Mouse (Mus musculus) E14TG2a.4 (cell line): ENCODE measurements around the gene Kcnn4.

Experiments used
- H3K27me3 ChIP-seq: 2 replicates; pipeline ENCODE4 v1.6.1; 2014; ENCODE audit warnings: low read length, control low read depth; ENCODE audit not compliant: insufficient read depth
- H3K36me3 ChIP-seq: 2 replicates; pipeline ENCODE4 v1.6.1; 2014; ENCODE audit warnings: low read length, control low read depth; ENCODE audit not compliant: insufficient read depth
- H3K4me1 ChIP-seq: replicated peaks from 2 replicates; pipeline ENCODE4 v1.6.1; 2014; ENCODE audit warnings: low read depth, low read length, control low read depth
- H3K4me3 ChIP-seq: replicated peaks from 2 replicates; pipeline ENCODE4 v1.5.1; 2014; ENCODE audit warnings: mild to moderate bottlenecking, low read length
- H3K9me3 ChIP-seq: 2 replicates; pipeline ENCODE4 v1.6.1; 2014; ENCODE audit warnings: low read length, control low read depth
- CTCF ChIP-seq: conservative IDR thresholded peaks from 2 replicates; pipeline ENCODE4 v1.5.1; 2014; ENCODE audit warnings: low read length
- NANOG ChIP-seq: IDR thresholded peaks from 2 replicates; pipeline ENCODE4 v1.6.1; 2014; ENCODE audit warnings: borderline replicate concordance, low read length, mixed read lengths
- POU5F1 ChIP-seq: IDR thresholded peaks from 2 replicates; pipeline ENCODE4 v1.6.1; 2014; ENCODE audit warnings: low read length, borderline replicate concordance

The Kcnn4 gene

DNA sequence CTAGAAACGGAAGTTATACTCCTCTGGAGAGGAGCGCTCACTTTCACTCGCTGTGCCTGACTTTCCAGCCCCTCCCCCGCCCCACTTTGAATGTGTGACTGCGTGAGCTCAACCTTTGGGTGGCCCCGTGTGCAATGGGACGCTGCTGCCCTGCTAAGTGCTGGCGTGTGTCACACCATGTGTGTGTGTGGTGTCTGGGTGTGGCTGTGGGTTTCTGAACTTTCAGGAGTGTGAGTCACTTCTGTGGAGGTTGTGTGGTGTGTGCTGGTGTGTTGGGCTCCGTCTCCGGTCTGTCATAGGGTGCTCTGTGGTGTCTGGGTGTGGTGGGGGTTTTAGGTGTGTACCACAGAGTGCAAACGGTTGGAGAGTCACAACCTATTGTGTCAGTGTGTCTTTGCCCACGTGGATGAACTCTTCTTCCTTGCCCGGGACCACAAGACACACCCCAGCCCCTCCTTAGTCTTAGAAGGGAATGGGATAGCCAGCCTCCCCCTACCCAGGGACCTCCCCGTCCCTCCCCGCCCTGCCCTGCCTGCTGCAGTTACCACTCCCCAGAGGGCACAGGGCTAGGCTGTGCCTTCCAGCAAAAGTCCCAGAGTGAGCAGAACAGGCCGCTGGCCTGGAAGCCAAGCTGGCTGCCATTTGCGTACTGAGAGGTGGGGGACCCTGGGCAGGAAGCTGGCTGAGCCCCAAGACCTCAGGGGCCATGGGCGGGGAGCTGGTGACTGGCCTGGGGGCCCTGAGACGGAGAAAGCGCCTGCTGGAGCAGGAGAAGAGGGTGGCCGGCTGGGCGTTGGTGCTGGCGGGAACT lies at the start of gene Kcnn4:
Kcnn4 (plus strand) TSS at position 533 of the 811 bp plus-strand sequence.
- peaks cover 42% of the 10 kb centered on the region for H3K4me1 ChIP-seq
- TF ChIP-seq NANOG (no peak), CTCF (no peak), POU5F1 (no peak)

DNA sequence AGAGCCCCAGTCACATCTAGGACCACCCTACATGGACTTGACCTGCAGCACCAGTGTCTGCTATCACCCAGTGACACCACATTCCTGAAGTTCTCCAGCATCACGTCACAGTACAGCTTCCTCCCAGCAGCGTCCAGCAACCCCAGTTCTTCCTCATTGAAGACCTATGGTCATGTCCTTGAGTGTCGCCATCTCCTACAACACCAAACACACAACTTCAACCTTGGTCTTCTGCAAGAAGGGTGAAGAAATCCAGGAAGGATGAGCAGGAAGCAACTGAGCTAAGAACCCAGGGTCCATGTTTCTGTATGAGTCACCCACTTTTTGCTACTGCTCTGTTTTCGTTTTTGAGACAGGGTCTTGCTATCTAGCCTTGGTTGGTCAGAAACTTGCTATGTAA lies 47.5 kb upstream of the Kcnn4 start:
- H3K36me3 ChIP-seq, result no peaks in the 10 kb centered on the region
- TF ChIP-seq CTCF (no peak), NANOG (no peak), POU5F1 (no peak)
- H3K9me3 ChIP-seq, result peaks cover 5% of the 10 kb centered on the region; the same call in 1 of the 2 replicates
- peaks cover 15% of the 10 kb centered on the region for H3K27me3 ChIP-seq
- peaks cover 8% of the 10 kb centered on the region for H3K4me1 ChIP-seq
- no peak overlapping the region for H3K4me3 ChIP-seq

More for the DNA sequence above, at the start of gene Kcnn4:
- H3K4me3 ChIP-seq, result peak within 1 kb of the TSS; percentile 74
- no peaks in the 10 kb centered on the region for H3K36me3 ChIP-seq
- H3K9me3 ChIP-seq, result no peaks in the 10 kb centered on the region
- peaks cover 57% of the 10 kb centered on the region for H3K27me3 ChIP-seq

GRCm38 (mm10) chr7:24325197-24325596 lies 44.9 kb upstream of the Kcnn4 start:
- peaks cover 8% of the 10 kb centered on the region for H3K4me1 ChIP-seq
- peaks cover 21% of the 10 kb centered on the region for H3K27me3 ChIP-seq
- H3K4me3 ChIP-seq, result peak overlapping the region; percentile 63; the same call in 1 of the 2 replicates
- no peaks in the 10 kb centered on the region for H3K36me3 ChIP-seq
- H3K9me3 ChIP-seq, result peaks cover 5% of the 10 kb centered on the region; the same call in 1 of the 2 replicates
- TF ChIP-seq NANOG, result no peak
- no peak for TF ChIP-seq POU5F1
- TF ChIP-seq CTCF, result no peak

DNA sequence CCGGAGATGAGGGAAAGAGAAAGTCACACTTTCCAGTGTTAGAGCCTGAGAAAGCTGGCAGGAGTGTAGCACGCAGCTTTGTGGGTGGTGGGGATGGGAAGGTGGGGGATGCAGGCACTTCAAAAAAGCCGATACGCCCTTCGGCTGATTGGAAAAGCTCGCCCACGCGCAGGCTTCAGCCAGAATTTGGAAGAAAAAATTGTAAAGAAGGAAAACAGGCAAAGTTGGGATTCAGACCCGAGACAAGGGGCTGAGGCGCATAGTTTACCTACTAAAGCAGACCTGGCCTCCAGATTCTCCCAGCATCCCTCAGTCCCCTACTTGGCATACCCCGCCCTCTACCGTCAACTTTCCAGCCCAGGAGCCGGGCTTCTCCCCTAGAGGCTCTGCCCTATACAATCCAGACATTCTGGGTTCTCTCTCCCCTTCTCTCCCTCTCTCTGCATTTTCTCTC lies 44.4 kb upstream of the Kcnn4 start:
- Histone ChIP-seq H3K27me3 (peaks cover 21% of the 10 kb centered on the region), H3K4me3 (peak overlapping the region; percentile 63), H3K36me3 (no peaks in the 10 kb centered on the region), H3K9me3 (peaks cover 5% of the 10 kb centered on the region; the same call in 1 of the 2 replicates), H3K4me1 (peaks cover 8% of the 10 kb centered on the region)
- TF ChIP-seq NANOG (no peak), CTCF (no peak), POU5F1 (no peak)

DNA sequence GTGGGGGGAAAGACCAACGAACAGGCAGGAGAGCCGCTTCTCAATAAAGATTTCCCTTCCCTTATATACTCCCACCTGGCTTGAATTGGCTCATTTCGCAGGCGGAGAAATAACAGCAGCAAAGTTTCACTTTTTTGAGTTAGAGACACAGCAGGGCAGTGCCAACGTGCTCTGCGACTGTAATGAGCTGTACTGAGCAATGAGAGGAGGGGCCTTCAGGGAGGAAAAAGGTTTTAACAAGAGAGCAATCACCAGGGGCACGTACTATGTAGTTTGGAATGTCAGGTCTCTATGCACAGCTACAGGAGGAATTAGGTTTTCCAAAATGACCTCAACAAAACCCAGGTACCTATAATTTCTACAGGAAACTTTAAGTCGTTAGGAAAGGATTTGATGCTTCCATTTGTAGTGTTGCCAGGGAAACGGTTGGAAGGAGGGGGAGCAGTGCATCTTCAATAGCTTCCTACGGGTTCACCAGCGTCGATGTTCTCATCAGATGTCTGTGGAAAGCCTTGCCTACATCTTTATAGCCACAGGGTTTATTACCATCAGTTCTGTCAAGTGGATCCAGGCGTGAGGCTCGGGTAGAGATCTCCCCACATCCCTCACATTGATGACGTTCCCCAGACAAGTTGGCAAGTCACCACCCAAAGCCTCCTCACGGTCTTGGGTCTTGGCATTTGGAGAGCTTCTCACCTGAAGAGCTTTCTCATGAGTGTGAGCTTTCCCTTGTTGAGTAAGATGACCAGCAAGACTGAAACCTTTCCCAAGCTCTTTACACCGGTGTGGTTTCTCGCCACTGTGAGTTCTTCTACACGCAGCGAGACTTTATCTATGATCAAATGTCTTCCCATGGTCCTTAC lies 43.6 kb upstream of the Kcnn4 start:
- TF ChIP-seq NANOG (no peak), CTCF (no peak), POU5F1 (no peak)
- Histone ChIP-seq H3K9me3 (peaks cover 8% of the 10 kb centered on the region; the same call in 1 of the 2 replicates), H3K27me3 (peaks cover 25% of the 10 kb centered on the region), H3K4me3 (peak overlapping the region; percentile 63), H3K36me3 (no peaks in the 10 kb centered on the region), H3K4me1 (peaks cover 8% of the 10 kb centered on the region)

GRCm38 (mm10) chr7:24327281-24327975 lies 42.6 kb upstream of the Kcnn4 start:
- Histone ChIP-seq H3K36me3 (no peaks in the 10 kb centered on the region), H3K27me3 (peaks cover 30% of the 10 kb centered on the region), H3K9me3 (peaks cover 10% of the 10 kb centered on the region; the same call in 1 of the 2 replicates), H3K4me1 (peaks cover 8% of the 10 kb centered on the region), H3K4me3 (no peak overlapping the region)
- TF ChIP-seq NANOG (no peak), POU5F1 (no peak), CTCF (no peak)

DNA sequence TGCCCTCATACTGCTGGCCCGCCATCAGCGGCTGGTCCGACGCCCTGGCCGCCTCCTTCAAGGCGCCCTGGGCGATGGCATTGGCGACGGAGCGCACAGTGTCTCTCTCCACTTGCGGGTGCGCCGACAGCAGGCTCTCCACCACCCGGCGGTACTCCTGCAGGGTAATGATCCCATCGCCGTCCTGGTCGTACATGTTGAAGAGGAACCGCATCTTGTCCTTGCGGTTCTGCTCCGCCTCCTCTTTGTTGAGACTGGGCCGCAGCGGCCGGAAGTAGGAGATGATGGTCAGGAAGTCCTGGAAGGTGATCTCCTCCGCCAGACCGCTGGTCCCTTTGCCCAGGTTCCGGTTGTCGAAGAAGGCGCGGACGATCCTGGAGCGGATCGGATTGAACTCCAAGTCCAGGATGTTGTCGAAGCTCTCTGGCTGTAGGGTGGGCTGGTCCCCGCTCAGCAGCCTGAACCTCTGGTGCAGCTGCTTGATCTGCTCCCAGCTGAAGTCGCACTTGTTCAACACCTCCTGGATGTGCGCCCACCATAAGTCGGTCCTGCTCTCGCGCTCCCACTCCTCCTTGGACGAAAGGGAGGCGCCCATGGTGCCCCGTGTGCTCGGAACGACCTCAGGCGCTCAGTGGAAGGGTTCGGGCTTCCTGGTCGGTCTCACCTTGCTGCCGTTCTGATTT lies 36.6 kb upstream of the Kcnn4 start, which contains the start of gene Tescl:
Tescl (minus strand) TSS at position 633 of the 683 bp plus-strand sequence.
- H3K4me1 ChIP-seq, result peaks cover 11% of the 10 kb centered on the region; the same call in 1 of the 2 replicates
- 0 out of 2 replicates have a peak, but pooled peaks cover 5% of the 10 kb centered on the region for H3K9me3 ChIP-seq
- H3K27me3 ChIP-seq, result peaks cover 49% of the 10 kb centered on the region
- no peaks in the 10 kb centered on the region for H3K36me3 ChIP-seq
- TF ChIP-seq POU5F1, result no peak
- TF ChIP-seq NANOG, result no peak
- no peak for TF ChIP-seq CTCF
- peak within 1 kb of the TSS; percentile 80 for H3K4me3 ChIP-seq
